Mouse (Mus musculus): ENCODE measurements around the gene Pomt2.
"Not testable (repeated sequence)": the region's sequence is repeated elsewhere in the genome, so short reads cannot be mapped to it uniquely, and the experiment has no call there.

Gene Pomt2

DNA sequence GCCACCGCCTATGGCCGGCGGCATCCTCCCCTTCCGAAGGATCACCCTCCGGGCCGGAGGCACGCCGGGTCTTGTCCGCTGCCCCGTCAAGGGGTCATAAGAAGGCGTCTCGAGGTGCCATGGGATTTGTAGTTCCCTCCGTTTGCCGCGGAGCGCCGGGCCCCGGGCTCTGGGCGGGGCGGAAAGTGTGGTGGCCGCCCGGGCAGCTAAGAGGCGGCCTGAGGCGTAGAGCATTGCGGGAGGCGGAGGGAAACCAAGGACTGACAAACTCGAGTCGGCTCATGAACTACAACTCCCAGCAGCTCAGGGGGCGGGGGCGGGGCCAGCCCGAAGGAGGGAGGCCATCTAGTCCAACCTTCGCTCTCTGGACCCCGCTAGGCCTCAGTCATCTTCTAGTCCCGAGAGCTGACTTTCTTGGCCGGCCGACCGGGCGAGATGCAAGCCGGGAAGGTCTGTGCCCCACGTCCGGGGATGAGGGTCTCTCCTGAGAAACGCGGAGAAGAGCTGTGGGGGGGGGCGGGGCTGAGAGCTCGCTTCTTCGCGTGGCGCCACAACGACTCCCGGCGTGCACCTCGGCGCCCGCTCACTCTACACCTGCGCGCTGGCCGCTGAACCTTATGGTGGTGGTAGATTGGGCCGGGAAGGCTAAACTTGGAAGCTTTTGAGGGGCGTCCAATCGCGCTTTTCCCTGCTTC lies at the start of gene Pomt2:
Gene Pomt2, minus strand, starts transcription at position 574 of the 695 bp plus-strand sequence.
- peak; percentile 97 for DNase-seq

DNA sequence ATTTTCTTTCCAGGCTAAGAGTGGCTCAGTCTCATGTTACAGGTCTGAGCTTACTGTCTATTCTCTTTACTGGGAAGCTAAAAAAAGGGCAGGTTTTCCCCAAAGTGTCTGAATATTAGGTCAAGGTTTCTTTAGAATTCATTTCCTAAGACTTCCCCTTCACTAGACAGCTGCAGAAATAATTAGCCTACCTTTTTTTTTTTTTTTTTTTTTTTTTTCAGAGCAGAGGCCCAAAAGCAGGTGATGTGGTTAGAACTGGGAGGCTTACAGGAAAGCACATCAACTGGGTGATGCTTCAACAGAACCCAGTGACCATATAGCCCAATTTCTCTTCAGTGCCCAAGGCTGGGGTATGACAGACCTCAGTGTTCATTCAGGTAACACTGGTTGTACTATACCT lies 48.5 kb upstream of the Pomt2 start:
- no peak for DNase-seq

DNA sequence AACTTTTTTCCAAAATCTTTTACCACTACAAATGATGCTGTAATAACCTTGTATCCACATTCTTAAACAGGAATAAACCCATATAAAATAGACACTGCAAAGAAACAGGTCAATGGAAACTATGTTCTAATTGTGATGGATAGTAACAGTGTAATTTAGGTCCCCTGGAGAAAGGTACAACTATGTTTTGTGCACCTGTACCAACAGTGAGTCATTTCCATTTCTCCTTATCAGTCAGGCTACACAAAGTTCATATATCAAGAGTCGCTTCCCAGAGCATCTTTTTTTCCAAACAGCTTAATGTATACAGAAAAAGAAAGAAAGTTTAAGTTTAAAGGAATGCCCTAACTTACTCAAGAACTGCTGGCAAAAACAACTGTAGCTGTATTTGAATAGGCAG lies 47.3 kb upstream of the Pomt2 start:
- no peak for DNase-seq

DNA sequence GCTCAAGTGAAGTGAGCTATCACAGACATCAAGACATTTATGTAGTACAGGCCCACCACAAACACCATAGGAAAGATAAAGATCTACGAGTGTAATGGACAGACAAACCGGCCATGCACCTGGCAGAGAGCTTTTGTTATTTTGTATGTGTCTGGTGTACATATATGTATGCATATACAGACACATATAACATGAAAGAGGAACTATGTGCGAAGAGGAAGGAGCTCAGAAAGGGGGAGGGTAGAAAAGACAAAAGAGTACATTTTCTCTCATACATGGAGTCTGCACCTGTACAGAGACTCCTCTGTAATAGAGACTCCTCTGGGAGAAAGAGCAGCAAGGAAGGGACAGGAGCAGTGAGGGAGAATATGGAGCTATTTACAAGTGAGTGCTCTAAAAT lies 45.2 kb upstream of the Pomt2 start:
- no peak for DNase-seq

DNA sequence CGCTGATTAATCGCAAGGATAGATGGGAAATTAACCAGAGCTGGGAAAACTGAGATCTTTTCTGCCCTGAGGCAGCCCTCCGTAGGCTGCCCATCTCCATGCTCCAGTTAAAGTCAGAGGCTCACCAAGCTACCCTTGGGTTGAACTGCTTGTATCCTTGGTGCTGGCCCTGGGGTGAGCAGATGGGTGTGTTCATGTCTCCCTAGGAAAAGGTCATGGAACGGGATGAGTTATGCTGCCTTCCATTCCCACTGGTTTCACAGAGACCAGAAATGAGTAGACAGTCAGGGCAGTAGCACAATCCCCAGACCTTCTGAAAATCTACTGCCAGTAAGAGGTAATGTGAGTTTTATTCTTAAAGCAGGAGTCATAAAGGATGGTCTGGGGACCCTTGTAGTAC lies 29.9 kb upstream of the Pomt2 start:
- no peak for DNase-seq

DNA sequence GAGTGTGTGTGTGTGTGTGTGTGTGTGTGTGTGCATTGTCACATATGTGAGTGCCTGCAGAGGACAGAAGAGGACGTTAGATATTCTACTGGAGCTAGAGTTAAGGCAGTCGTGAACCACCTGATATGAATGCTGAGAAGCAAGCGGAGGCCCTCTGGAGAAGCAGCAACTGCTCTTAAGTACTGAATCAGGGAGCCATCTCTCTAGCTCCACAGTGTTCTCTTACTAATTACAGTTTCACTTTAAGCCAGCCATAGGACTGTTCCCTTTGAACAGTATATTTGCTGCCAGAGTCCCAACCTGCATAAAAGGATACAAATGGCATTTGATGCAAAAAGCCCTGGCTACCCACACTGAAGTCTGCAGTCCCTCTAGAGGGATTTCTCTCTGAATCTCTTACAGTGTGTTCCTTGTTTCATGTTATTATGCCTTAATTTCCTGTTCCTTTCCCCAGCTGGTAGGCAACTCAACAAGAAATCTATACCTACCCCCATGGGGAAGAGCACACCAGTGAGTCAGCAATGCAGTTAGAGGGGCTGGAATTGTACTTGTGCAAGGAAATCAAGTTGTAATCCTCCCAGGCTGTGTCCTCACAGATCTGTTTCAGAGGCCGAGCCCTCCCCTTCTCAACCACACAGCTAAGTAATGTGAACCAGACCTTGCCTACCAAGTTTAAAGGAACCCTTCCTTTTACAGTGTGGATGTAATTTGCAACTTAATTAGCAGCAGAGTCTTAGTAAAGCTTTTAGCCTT lies 27.6 kb upstream of the Pomt2 start:
- no peak for DNase-seq

DNA sequence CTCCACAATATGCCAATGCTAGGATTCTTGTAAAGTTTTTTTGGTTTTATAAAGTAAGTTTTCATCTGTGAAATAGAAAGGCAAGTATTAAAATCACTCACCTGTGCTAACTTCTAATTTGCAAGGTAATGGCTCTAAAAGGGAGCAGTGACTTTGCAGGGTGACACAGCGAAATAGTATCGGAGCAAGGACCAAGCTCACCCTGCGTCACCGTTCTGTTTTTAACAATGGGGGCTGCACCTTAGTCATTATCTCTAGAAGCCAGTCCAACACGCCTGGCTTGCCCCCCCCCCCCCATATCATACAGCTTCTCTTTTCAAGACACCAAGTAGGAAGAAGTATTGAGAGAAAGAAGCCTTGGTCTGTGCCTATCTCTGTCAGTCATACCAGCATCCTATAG lies 13.0 kb upstream of the Pomt2 start:
- DNase-seq, result no peak

DNA sequence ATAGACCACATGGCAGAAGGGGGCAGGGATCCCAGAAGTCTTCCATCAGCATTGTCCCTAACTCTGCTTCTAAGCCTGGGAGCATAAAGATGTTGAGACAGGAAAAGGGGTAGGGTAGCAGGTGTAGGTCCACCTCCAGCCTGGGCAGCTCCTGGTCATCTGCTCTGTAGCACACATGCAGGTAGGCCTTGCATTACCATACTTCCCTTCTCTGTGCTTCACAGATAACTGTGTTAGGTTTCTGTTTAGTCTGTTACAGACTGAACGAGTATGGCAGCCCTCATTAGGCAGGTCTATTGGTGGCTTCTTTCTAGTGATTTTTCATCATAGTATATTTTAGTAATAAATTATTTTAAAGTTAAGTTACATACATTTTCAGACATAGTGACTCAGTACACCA lies 12.5 kb upstream of the Pomt2 start:
- no peak for DNase-seq

DNA sequence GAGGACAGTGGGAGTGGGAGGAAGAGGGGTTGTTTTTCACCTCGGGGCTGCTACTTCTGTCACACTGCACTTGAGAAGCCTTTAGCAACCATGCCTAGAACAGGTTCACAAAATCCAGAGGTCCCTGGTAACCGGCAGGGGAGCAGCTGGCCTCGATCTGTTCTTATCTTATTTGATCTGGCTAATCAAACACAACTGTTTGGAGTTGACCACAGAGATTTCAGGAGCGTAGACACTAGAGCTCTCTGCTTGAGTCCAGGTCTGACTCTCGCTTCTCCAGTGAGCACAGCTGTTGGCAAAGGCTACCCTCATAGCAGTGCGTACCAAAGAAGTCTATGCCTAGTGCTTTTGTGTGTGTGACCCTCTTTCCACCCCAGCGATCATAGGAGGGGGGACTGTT lies 10.3 kb upstream of the Pomt2 start:
- DNase-seq, result peak; percentile 33

DNA sequence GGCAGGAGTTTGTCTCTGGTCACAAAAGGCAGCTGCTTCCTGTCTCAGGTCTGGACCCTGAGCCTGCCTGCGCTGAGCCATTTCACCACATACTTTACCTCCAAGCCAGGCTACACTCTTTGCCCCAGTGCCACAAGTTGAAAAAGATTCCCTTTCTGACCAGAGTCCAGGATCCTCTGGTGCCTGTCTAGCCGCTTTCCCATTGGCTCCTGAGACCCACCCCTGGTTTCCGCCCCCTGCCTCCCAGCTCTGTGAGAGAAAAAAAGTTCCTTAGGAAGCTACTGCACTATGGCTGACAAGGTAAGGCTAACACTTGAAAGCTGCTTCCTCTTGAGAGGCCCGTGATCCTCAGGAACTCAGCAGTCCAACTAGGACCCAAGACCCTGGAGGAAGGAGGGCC lies 9.6 kb upstream of the Pomt2 start:
- DNase-seq, result peak; percentile 94

DNA sequence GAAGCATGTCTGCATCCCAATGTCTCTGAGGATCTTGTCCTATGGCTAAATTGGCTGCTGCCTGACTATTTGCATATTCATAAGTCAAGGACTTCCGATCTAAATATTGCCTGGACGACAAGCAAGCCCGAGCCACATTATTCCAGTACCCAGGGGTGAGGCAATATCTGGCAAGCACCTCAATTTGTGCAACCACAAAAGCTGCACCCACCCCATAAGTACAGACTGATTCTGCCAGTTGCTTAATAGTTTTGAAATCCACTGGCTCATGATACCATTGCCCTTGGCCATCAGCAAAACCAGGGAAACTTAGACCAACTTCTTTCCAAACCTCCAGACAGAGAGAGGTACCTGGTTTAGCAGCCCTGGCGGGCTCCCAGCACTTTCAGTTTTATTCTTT lies 6.7 kb upstream of the Pomt2 start:
- DNase-seq, result not testable (repeated sequence)

DNA sequence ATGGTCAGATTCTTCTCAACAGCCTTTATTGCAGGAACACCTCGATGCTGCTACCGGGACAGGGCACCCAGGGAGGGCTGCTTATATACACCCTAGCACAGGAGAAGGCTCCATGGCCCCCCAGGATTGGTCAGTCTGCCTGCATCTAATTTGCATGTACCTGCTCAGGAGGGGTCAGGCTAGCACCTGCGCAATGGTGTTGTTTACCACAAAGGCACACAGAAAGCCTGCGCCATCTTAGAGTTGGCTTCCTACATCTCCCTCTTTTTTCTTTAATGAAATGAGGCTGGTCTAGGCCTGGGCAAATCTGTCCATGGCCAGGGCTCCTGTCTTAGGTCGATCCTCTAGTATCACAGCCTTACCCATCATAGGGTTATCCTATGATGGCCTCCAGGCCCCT lies 1.7 kb upstream of the Pomt2 start:
- DNase-seq, result no peak

DNA sequence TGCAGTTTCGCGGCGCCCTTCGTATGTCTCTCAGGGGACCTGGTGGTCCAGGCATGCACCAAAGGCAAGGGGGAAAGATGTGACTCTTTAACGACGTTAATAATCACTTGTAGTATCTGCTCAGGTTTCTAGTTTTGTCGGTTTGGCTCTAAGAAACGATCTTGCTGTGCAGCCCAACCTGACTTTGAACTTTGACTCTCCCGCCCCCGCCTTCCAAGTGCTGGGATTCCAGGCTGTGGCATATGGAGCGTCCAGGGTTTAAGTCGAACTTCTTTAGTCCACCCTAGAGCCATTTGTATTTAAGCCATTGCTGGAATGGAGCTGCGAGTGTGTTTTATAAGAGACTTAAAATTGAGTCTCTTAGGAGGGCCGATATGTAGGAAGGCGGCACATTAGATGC lies 368 bp upstream of the Pomt2 start:
- peak; percentile 73 for DNase-seq

DNA sequence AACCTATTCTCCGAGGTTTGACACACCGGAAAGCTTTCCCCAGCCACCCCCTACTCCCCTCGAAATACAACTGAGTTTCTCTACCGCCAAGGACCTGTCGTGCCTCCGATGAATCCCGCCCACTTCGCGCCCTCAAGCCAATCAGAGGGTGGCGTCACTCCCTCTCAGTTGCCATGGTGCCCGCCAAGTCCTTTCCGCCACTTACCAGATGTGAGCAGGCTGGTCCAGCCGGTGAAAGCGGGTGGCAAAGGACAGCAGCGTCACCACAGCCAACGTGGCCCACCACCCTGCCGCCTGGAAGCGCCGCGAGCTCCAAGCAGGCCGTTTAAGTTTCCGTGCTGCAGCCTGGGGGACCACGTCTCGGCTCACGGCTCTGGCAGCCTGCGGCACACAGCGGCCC lies 802 bp downstream of the Pomt2 start, which contains the start of gene Gstz1:
Gene Gstz1, plus strand, starts transcription at position 200 of the 400 bp plus-strand sequence.
- peak; percentile 92 for DNase-seq

DNA sequence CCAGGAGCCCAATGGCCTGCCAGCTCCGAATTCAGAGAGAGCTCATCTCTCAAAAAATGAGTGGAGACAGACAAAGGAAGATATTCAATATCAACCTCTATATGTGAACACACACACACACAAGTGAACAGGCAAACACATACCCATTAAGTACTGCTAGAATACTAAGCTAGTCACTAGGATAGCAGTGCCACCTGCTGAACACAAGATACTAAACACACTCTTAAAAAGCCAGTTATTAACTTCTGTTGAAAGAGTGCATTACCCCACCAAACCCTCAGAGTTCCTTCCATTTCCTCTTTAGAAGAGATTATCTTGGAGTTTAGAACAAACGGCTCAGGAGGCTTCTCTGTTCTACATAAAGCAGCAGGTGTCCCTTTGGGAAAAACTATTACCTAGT lies 5.6 kb downstream of the Pomt2 start:
- DNase-seq, result no peak

DNA sequence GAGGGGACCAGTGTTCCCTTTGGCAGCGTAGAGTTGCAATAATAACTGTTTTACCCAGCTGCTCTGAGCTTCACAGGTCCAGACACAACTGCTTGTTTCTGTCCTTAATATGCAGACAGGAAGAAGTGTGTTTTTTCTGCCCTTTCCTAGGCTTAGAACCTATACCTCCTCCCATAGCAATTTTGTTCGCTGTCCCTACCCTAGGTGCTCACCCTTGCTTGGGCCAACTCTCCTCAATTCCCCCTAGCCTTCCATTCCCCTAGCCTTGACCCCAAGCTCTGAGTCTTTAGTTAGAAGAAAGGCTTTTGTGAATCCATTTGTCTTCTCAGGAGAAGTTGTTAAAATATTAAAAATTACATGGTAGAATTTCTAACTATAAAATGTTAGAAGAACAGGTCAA lies 9.0 kb downstream of the Pomt2 start:
- no peak for DNase-seq

DNA sequence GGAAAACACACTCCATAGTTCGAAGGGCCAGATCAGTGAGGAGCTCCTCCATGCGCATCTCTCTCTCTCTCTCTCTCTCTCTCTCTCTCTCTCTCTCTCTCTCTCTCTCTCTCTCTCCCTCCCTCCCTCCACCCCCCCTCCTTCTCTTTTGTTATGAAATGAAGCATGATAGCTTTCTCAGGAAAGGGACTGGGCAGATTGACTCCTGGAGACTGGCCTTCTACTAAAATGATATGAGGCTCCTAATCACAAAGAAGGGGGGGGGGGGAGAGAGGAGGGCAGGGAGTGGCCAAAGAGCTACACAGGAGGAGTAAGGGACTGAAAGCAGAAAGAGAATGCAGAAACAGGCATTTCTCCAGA lies 9.4 kb downstream of the Pomt2 start:
- no peak for DNase-seq

DNA sequence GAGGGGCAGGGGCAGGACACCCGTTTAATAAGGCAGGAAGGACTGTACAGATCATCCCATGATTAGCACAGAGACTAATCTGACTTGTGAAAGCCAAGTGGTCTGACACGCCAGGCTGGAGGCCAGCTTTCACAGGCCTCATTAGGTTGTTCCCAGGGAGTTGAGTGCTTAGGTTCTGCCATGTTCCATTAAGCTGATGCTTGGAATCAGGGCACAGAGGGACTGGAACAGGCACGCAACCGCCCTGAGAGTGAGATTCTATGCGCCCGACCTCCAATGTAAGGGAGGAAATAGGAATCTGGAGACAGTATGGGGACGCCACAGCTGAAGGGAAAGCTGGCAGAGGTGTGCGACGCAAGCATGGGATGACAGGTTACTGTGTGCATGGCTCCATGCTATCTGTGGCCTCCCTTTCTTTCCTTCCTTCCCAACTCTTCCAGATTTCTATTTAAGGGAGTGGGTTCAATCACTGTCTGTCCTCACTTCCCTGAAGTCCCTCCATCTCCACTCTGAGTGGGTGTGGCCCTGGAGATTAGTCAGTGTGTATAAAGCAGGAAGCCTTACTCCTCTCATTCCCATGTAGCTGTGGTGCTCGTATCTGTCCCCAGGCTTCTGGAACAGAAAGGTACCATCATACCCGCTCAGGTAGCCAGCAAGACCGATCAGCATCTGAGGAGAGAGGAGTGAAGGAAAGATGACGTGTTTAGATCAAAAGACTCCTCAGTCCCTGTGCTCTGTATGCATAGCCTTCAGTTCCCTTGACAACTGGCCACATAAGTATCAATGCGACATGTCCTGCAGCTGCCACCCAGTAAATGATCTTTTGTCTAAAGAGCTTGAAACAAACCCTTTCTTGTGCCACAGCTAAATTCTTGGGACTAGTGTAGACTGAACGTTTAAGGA lies 10.1 kb downstream of the Pomt2 start:
- no peak for DNase-seq

DNA sequence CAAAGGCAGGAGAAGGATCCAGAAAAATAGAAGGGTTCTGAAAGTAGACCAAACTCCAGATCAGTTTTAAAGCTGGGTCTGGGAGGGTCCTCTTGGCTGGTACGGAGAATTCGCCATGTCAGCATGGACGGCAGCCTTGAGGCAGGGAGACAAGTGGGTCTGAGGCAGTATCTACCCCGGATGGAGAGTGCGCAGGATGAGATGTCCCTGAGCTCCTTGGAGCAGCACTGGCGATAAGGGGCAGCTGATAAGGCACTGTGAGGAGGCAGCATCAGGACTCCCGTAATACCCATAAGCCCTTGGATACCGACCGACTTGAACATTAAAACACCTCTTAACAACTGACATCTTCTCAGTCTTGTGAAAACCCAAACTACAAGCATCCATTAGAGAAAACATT lies 15.0 kb downstream of the Pomt2 start:
- DNase-seq, result no peak

DNA sequence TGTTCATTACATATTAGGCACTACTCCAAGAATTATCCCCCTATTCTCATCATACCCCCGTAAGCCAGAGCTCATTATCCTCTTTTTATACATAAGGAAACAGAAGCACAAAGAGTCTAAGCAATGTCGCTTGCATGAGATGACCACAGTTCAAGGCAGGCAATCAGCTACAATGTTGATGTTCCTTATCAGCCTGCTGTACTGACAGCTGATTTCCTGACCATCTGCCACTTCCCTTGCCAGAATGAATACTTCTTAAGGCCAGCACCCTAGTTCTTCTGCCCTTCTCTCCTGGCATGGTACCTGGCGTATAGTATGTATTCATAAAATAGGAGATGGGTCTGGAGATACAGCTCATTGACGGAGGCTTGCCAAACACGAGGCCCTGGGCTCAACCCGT lies 15.6 kb downstream of the Pomt2 start:
- no peak for DNase-seq

DNA sequence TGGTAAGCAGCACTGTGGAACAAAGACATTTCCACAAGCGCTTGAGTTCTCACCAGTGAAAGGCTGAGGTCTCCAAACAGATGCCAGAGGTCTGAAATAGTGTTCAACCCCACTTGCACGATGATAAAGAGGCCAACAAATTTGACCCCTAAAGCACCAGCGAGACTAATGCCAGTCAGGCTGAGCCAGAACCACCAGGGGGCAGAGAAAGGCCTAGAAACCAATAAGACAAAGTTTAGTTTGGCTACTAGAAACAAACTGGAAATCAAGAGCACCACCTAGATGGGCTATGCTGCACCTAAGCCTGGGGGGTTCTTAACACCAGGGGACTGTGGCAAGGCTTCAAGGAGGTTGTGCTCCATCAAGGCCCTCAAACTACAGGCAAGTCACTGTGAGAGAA lies 16.1 kb downstream of the Pomt2 start:
- peak; percentile 46 for DNase-seq

DNA sequence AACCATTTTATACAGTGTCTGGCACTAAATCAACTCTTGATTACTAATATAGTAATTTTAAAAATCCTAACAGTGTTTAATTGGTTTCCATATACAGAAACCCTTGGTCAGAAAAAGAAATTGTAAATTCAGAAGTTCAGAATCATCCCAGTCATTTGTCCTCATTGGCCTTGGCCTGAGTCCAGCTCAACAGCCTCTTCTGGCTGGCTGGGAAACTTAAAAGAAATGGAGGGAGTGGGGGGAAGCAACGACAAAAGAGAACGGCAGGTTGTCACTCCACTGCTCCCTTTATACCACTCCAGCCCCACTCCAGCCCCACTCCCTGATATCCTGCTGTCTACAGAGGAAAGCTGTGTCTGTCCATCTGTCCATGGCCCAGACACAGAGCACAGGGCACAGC lies 16.6 kb downstream of the Pomt2 start:
- no peak for DNase-seq

DNA sequence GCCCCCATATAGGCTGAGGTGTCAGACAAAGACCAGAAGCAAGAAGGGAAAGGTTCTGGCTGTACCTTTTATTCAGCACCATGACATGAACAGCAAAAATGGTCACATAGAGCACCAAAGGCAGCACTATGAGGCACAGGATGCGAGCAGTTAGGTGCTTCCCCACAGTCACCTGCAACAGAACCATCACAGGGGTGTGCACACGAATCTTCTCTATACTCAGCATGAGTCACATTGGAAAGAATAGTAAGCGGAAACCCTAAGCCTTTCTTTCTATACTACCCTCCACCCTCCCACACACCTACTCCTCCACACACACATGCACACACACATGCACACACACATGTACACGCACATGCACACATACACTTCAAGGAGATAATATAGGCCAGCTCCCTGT lies 17.5 kb downstream of the Pomt2 start:
- DNase-seq, result no peak

DNA sequence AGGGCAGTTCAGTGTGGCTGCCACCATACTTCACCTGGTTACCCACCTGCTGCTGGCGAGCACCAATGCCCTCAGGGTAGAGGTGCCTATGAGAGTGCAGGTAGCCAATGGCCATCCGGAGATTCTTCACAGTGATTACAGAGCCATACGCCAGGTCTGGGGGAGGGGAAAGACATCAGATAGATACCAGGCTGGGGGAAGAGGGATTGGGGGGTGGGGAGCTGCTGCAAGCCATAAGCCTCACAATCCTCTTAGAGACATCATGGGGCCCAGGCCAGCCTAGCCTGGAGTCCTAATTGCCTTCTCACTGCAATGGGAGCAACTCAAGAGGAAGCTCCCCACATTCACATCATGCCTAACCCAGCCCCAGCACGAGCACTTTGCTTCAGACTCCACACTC lies 20.5 kb downstream of the Pomt2 start:
- DNase-seq, result no peak

Measured in kidney, adult 9 months (tissue).